Mouse (Mus musculus) left cerebral cortex, adult 11 months (tissue): Measurements from ENCODE around the gene Ccdc97.

Experiments
- DNase-seq: peaks from one replicate; pipeline ENCODE4 v3.0.0; 2022; ENCODE audit warnings: low spot score

The Ccdc97 gene

DNA sequence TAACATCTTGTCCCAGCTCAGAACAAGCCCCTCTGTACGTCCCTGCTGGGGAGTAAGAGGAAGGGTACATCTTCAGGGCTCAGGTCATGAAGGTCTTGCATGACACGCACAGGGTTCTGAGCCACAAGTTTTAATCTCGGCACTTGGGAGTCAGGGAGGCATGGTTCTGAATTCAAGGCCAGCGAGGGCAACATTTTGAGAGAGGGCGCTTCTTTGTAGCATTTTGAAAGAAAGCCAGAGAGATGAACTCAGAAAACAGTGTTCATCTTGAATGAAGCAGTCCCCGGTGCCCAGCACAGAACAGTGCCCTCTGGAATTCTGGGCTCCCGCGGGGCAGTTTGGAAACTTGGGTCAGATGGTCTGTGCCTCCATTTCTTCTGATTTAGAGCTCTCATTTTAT is 52.5 kb downstream of the Ccdc97 start:
- no peak for DNase-seq
